Mouse (Mus musculus): ENCODE results near the gene Ciart. TPM values are rescaled to one million over a fixed set of nuclear protein-coding genes. Genes with fewer than 3 reads are reported as not detected.

The Ciart gene
- total RNA-seq (2014; fragmentation: Nextera tagmentation) (not detected in 2 replicates), total RNA-seq (2017) (1.3 TPM in 2 replicates), polyA plus RNA-seq (2012) (0.07 and 0.31 TPM in 2 replicates)

- peaks cover 13% of the 10 kb centered on the region for H3K4me1 ChIP-seq (ENCODE audit: insufficient read depth, low read depth, low read length)
- TF ChIP-seq TAL1 (conservative IDR thresholded peaks at IDR 0.05; ENCODE audit: low read depth, low read length): no peak
- TF ChIP-seq POLR2AphosphoS5 (IDR thresholded peaks at IDR 0.05; ENCODE audit: insufficient replicate concordance, low read depth, low read length): no peak
- no peak for TF ChIP-seq GATA1 (IDR thresholded peaks at IDR 0.05; ENCODE audit: borderline replicate concordance, low read length)
- H3K4me3 ChIP-seq (ENCODE audit: low read depth, low read length): peak within 1 kb of the TSS; percentile 30; the same call in 1 of the 2 replicates
- no peaks in the 10 kb centered on the region; the same call in 1 of the 2 replicates for H3K27me3 ChIP-seq (ENCODE audit: insufficient read depth, low read length)
- peaks cover 64% of the 10 kb centered on the region for H3K36me3 ChIP-seq (replicated peaks)
- H3K9me3 ChIP-seq (replicated peaks): peaks cover 8% of the 10 kb centered on the region
- ATAC-seq (ENCODE audit: extremely low read depth, insufficient number of reproducible peaks, low FRiP score, poor library complexity, severe bottlenecking): no peak
- DNase-seq (ENCODE audit: low spot score): no peak
These were observed at the start of gene Ciart for GRCm38 (mm10) chr3:95881979-95882815. Ciart (minus strand) TSS chr3:95882251.

GRCm38 (mm10) chr3:95931471-95931870 is 49.4 kb upstream of the Ciart start:
- ATAC-seq (ENCODE audit: extremely low read depth, insufficient number of reproducible peaks, low FRiP score, poor library complexity, severe bottlenecking): no peak
- H3K4me3 ChIP-seq (ENCODE audit: low read depth, low read length): no peak overlapping the region; the same call in 1 of the 2 replicates
- H3K9me3 ChIP-seq (replicated peaks): no peaks in the 10 kb centered on the region
- DNase-seq (ENCODE audit: low spot score): no peak
- H3K36me3 ChIP-seq (replicated peaks): peaks cover 38% of the 10 kb centered on the region
- no peaks in the 10 kb centered on the region for H3K27me3 ChIP-seq (ENCODE audit: insufficient read depth, low read length)
- TF ChIP-seq POLR2AphosphoS5 (IDR thresholded peaks at IDR 0.05; ENCODE audit: insufficient replicate concordance, low read depth, low read length): no peak
- no peak for TF ChIP-seq CTCF (IDR thresholded peaks at IDR 0.05; ENCODE audit: low read depth, low read length)
- TF ChIP-seq GATA1 (IDR thresholded peaks at IDR 0.05; ENCODE audit: borderline replicate concordance, low read length): no peak
- TF ChIP-seq TAL1 (conservative IDR thresholded peaks at IDR 0.05; ENCODE audit: low read depth, low read length): no peak
- no peak for TF ChIP-seq GATA2 (IDR thresholded peaks at IDR 0.05; ENCODE audit: borderline replicate concordance, low read depth, low read length)
- H3K4me1 ChIP-seq (ENCODE audit: insufficient read depth, low read depth, low read length): peaks cover 41% of the 10 kb centered on the region

GRCm38 (mm10) chr3:95930471-95930789 is 48.4 kb upstream of the Ciart start:
- DNase-seq (ENCODE audit: low spot score) (no peak), ATAC-seq (ENCODE audit: extremely low read depth, insufficient number of reproducible peaks, low FRiP score, poor library complexity, severe bottlenecking) (no peak)
- TF ChIP-seq POLR2AphosphoS5 (IDR thresholded peaks at IDR 0.05; ENCODE audit: insufficient replicate concordance, low read depth, low read length): no peak
- TF ChIP-seq TAL1 (conservative IDR thresholded peaks at IDR 0.05; ENCODE audit: low read depth, low read length): no peak
- no peak for TF ChIP-seq GATA2 (IDR thresholded peaks at IDR 0.05; ENCODE audit: borderline replicate concordance, low read depth, low read length)
- TF ChIP-seq GATA1 (IDR thresholded peaks at IDR 0.05; ENCODE audit: borderline replicate concordance, low read length): no peak
- TF ChIP-seq CTCF (IDR thresholded peaks at IDR 0.05; ENCODE audit: low read depth, low read length): no peak

GRCm38 (mm10) chr3:95929581-95930470 is 47.8 kb upstream of the Ciart start:
- no peaks in the 10 kb centered on the region for H3K9me3 ChIP-seq (replicated peaks)
- DNase-seq (ENCODE audit: low spot score): peak; percentile 65
- no peak for ATAC-seq (ENCODE audit: extremely low read depth, insufficient number of reproducible peaks, low FRiP score, poor library complexity, severe bottlenecking)
- H3K36me3 ChIP-seq (replicated peaks): peaks cover 29% of the 10 kb centered on the region
- H3K4me3 ChIP-seq (ENCODE audit: low read depth, low read length): peak overlapping the region; percentile 90
- no peaks in the 10 kb centered on the region for H3K27me3 ChIP-seq (ENCODE audit: insufficient read depth, low read length)
- peaks cover 41% of the 10 kb centered on the region for H3K4me1 ChIP-seq (ENCODE audit: insufficient read depth, low read depth, low read length)
- TF ChIP-seq POLR2AphosphoS5 (IDR thresholded peaks at IDR 0.05; ENCODE audit: insufficient replicate concordance, low read depth, low read length) (no peak), GATA1 (IDR thresholded peaks at IDR 0.05; ENCODE audit: borderline replicate concordance, low read length) (no peak), CTCF (IDR thresholded peaks at IDR 0.05; ENCODE audit: low read depth, low read length) (no peak), TAL1 (conservative IDR thresholded peaks at IDR 0.05; ENCODE audit: low read depth, low read length) (no peak), GATA2 (IDR thresholded peaks at IDR 0.05; ENCODE audit: borderline replicate concordance, low read depth, low read length) (no peak)

More at GRCm38 (mm10) chr3:95930471-95930789, 48.4 kb upstream of the Ciart start:
- Histone ChIP-seq H3K27me3 (ENCODE audit: insufficient read depth, low read length) (no peaks in the 10 kb centered on the region), H3K4me1 (ENCODE audit: insufficient read depth, low read depth, low read length) (peaks cover 41% of the 10 kb centered on the region), H3K4me3 (ENCODE audit: low read depth, low read length) (peak overlapping the region; percentile 90), H3K9me3 (replicated peaks) (no peaks in the 10 kb centered on the region), H3K36me3 (replicated peaks) (peaks cover 35% of the 10 kb centered on the region)

DNA sequence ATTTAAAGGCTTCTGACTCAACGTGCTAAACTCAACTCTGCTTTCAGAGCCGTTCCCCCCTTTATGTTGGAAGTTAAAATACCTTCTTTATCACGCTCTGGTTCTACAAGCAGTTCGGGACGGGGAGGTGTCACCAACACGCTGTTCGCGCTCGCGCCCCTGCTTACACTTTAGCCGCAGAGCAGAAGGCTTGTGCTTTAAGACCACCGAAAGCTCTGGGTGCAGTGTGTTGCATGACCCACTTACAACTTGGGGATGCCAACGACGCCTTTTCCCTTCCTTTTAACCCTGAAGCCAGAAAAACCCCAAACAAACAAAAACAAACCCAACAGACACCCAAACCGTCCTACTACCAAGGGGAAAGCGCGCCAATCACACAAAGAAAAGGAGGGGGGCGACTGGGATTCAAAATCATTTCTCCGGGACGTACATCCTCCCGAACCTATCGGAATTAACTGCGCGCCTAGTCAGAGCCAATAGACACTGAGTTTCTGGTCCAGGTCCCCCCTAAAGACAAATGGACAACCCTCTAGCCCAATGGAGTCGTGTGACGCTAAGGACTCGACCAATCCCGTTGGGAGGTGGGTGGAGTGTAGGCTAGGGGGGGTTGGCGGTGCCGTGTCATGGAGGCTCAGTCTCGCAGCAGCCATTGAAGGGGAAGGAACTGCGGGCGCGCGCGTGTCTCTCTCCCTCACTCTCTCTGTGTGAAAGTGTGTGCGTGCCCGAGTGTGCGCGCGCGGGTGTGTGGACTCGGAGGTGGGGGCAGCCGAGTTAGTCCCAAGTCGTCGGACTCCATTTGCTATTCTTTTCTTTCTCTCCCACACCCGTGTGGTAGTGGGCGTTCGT is 46.8 kb upstream of the Ciart start, which contains the start of gene Anp32e:
Gene Anp32e (plus strand): TSS at position 589 of the 846 bp plus-strand sequence.
- Histone ChIP-seq H3K9me3 (replicated peaks) (no peaks in the 10 kb centered on the region), H3K4me1 (ENCODE audit: insufficient read depth, low read depth, low read length) (peaks cover 39% of the 10 kb centered on the region), H3K27me3 (ENCODE audit: insufficient read depth, low read length) (no peaks in the 10 kb centered on the region), H3K36me3 (replicated peaks) (peaks cover 20% of the 10 kb centered on the region), H3K4me3 (ENCODE audit: low read depth, low read length) (peak within 1 kb of the TSS; percentile 90)
- no peak for TF ChIP-seq TAL1 (conservative IDR thresholded peaks at IDR 0.05; ENCODE audit: low read depth, low read length)
- no peak for TF ChIP-seq GATA2 (IDR thresholded peaks at IDR 0.05; ENCODE audit: borderline replicate concordance, low read depth, low read length)
- TF ChIP-seq POLR2AphosphoS5 (IDR thresholded peaks at IDR 0.05; ENCODE audit: insufficient replicate concordance, low read depth, low read length): no peak; the same call in 1 of the 2 replicates
- TF ChIP-seq CTCF (IDR thresholded peaks at IDR 0.05; ENCODE audit: low read depth, low read length): no peak
- TF ChIP-seq GATA1 (IDR thresholded peaks at IDR 0.05; ENCODE audit: borderline replicate concordance, low read length): no peak
- ATAC-seq (ENCODE audit: extremely low read depth, insufficient number of reproducible peaks, low FRiP score, poor library complexity, severe bottlenecking) (peak; percentile 100), DNase-seq (ENCODE audit: low spot score) (peak; percentile 99)
